Mouse (Mus musculus) 416B (cell line): ENCODE results near the gene A630023A22Rik.
A peak's percentile ranks its signal among the peaks of the same experiment; 100 is the strongest.

Experiments used
- DNase-seq: peaks from one replicate; pipeline ENCODE4 v3.0.0; 2011; ENCODE audit warnings: low read depth

A630023A22Rik gene

DNA sequence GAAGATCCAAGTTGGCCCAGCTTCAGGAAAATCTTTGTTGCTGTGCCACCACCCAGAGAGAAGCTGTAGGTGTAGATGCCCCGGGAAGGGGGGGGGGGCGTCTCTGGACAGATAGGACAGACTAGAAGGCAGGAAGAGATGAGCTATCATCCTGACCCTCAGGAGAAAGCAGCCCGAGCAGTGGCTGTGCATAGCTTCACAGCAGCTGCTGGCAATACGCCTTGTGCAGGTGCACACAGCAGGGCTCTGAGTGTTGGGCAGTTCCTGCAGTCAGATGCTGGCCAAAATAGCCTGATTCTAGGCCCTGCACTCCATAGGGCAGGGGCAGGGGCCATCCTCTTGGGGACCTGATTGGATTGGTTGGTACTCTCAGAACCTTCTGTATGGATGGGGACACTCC is 15.7 kb downstream of the A630023A22Rik start:
- DNase-seq, result no peak

DNA sequence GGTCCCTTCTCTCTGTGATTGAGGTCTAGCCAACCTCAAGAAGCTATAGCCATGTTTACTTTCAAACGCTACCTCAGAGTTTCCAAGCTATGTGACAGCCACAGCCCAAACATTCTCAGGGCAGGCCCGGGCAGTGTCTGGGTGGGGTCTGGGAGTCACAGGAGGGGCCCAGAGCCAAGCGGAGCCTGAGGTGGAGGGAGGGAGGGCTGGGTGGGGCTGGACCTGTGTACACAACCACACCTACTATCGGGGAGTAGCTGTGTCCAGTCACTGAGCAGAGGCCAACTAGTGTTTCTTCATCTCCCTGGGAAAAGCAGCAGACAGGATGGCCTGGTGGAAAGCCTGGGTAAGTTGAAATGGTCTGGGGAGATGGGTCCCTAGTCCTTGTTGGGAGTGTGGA is 16.8 kb downstream of the A630023A22Rik start, which contains the start of gene Anxa8:
Gene Anxa8, plus strand, starts transcription at position 251 of the 400 bp plus-strand sequence.
- no peak for DNase-seq

DNA sequence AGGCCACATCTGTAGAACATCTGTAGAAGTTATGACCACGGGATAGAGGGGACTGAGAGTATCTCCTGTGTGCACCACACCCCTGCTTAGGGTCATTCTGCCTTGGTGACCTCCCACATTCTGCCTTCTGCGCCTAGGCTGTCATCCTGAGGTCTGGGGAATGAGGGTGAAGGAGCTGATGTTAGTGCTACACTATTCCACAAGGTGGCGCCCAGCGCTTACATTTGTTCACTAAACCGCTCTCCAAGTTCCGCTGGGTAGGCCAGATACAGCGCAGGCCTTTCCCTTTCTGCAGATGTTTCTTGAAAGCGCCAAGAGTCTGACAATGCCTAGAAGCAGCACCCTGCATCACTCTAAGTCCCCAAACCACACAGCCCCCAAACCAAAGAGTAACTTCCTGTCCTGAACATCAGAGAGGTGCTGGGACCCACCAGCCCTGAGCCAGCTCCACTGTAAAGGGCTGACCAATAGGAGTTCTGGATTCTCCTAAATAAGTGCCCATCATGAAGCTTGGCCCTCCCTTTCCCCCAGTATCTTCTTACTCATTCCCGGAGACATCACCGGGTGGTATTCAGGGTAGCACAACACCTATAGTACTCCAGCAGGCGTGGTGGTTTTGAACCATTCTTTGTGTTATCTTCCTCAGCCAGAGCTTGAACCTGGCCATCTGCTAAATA is 22.1 kb downstream of the A630023A22Rik start:
- peak; percentile 77 for DNase-seq

DNA sequence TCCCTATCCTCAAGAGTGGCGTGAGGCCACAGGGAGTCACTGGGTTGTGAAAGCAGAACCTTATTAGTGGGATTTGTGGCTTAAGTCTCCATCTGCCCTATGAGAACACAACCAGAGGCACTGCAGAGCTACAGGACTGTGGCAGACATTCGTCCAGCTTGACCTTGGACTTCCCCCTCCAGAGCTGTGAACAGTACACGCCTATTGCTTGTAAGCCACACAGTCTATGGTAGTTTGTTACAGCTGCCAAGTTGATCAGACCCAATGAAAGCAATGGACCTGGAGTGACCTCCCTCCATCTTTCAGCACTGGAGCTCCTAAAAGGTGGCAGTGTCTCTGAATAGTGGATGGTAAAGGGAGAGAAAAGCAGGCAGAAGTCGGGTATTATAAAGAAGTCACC is 24.3 kb downstream of the A630023A22Rik start:
- DNase-seq, result no peak

DNA sequence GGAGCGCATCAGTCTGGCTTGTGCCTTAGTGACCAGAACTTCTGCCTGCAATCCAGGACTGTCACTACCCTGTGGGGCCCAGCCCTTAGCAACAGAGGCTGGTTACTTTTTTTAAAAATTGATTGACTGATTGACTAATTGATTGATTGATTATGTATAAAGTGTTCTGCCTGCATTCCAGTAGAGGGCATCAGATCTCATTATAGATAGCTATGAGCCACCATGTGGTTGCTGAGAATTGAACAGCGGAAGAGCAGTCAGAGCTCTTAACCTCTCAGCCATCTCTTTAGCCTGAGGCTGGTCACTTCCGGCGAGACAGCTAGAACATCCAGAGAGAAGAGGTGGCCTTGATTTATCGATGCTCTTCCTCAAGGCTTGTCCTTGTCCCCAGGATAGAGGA is 25.3 kb downstream of the A630023A22Rik start:
- no peak for DNase-seq

DNA sequence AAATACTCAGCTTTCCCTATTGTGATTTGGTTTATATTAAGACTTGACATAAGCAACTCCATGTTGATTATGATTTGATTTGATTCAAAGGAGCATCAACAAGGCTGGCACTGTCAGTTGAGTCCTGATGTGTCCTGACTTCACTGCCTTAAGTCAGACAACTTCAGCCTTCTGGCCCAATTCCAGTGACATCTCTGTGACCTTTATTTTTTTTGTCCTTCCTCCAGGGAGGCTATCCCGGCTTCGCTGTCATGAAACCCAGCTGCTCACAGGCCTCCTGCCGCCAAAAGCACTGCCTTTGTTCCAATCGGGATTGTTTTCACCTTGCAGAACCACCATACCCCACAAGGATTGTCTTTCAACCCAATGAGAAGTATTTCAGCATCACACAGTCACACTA is 27.2 kb downstream of the A630023A22Rik start:
- DNase-seq, result no peak

DNA sequence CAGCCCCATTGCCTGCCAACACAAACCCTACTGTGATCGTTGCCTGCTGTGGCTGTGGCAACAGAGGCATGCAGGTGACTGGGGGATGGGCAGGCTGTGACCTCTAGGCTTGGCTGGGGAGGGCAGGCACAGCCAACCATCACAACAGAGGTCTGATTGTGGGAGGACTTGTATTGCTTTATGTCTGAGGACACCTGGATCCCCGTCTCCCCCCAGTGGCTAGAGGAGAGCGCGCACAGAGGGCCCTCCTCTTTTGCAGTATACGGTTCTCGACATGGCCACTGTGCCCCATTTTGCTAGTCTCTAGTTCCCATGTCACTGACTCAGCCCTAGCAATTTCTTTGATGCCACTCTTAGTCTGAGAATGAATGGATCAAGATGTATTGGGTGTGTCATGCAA is 30.9 kb downstream of the A630023A22Rik start:
- DNase-seq, result peak; percentile 7

DNA sequence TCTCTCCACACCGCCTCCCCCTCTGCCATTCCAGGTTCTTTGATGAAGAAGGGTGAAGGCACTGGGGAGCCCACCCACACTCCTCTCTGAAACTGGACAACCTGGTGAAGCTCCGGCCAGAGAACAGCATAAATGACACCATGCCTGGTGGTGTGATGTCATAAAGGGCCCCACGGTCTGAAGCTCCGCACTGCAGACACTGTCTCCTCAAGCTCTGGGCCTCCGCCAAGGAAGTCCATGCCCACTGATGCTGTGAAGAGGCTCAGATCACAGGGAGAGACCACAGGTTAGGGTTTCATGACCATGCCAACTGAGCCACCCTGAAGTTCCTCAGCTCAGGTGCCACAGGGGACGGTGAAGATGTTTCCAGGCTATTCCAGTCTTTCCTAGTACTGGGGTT is 50.0 kb downstream of the A630023A22Rik start, which contains the start of gene Antxrl:
Gene Antxrl, plus strand, starts transcription at position 192 of the 400 bp plus-strand sequence.
- DNase-seq, result no peak

DNA sequence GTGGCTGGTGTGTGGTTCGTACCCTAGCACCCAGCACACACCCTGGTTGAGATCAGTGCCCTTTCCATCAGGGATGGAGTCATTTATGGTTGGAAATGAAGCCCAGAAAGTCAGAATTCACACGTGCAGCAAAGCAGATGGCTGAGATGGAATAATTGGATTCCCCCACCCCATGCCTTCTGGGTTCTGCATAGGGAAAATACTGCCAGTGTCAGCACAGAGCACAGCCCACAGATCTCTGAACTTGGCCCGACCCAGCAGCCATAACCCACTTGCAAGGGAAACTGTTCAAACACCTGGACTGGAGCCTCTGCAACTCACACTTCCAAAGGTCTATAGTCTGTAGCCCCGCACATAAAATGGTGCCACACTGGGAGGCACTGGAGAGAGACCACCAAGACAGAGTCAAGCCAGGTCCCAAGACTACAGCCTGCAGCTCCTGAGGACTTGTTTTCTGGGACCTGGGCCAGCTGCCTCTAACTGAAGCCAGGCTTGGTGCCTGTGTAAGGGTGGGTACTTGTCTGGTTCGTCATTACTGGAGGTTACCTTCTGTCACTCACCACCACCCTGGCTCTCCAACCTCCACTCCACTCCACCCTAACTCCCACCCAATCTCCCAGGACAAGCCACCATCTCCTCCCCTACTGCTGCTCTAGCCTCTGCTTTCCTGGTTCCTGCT is 52.3 kb downstream of the A630023A22Rik start:
- no peak for DNase-seq

DNA sequence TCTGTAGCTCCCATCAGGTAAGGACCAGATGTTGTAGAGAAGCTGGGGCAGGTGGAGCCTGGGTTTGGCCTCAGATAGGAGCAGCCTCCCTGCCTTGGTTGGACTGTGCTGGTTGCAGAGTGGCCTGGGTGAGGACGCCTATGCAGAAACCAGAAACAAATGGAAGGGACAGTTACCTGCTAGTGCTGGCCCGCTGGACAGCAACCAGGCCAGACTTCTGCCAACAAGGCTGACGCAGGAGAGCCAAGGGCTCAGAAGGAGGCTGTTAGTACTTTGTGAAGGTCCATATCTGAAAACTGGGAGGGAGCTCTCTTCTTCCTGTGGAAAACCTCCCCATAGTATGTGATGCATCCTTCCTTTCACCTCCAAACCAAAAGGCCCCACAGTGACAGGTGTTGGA is 59.2 kb downstream of the A630023A22Rik start:
- DNase-seq, result no peak

DNA sequence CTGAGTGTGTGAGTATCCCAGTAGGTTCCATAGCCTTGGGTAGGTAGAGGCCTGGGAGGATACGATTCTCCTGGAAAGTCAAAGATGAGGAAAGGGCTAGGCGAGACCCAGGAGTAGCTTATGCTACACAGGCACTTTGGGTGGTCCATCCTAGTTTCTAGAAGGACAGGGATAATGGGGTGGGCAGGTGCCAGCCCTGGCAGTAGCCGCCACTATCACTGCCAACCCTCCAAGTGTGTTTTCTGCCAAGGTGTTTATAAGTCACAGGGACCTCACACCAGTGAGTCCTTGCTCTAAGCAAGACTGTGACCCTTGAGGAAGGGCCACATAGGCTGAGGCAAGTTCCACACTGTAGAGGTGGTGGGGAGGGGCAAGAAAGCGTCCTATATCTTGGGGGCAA is 61.3 kb downstream of the A630023A22Rik start:
- DNase-seq, result no peak

DNA sequence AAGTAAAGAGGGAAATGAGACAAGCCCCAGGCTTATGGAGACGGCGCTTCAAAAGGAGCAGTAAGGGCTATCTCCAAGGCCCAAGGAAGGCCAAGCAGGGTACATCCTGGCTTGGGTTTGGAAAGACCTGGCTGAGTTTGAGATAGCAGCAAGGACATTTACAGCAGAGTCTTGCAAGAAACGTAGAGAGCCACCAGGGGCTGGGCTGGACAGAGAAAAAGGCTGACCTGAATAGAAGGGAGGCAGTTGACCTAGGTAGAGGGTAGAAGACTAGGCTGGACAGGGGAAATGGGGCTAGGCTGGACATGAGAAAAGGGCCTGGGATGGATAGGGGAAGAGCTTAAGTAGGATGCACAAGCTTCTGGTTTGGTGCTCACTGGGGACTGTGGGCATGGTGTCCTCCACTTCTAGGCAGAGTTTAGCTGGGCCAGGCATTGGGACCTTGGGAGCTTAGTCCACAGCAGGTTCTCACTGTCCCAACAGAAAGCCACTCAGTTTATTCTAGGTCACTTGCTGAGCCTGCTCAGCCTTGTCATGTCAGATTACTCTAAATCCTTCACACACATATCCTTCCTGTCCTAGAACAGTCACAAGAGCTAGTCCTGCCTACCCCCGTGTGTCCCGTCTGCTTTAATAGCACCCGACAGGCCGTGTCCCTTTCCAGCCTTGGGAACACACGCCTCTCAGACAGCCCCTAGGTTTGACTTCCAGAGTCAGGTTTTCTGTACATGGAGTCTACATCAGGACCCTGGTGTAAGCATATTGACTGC is 68.5 kb downstream of the A630023A22Rik start:
- no peak for DNase-seq

DNA sequence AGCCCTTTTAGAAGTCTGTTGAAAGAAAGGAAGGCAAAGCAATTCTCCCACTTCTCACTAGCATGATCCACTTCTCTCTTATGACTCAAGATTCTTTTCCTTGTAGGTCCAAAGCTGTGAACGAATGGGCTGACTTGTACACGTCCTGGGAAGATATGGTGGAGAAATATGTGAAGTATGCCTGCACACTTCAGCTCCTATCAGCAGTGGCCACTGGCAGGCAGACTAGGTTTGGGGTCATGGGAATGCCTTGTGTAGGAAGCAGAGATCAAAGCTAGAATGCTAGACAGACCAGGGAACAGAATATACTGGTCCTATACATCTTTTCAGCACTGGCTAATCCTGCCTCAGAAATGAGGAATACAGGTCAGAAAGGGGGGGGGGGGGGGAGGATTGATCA is 75.8 kb downstream of the A630023A22Rik start:
- no peak for DNase-seq

DNA sequence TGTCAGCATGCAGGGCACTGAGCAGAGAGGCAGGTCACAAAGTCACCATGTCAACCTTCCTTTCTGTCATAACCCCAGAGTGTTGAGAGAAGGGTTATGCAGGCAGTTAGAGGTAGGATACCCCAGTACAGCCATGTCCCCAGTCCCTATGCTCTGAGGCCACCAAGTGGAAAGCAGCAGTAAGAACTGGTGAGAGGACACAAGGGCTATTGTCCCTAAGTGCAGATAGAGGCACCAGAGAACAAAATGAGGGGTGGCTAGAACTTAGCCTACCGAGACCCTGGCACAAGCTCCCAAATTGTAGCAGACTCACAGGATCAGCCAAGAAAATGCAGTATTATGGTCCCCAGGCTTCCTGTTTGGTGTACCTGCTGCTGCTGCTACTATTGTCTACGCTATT is 85.6 kb downstream of the A630023A22Rik start:
- no peak for DNase-seq

DNA sequence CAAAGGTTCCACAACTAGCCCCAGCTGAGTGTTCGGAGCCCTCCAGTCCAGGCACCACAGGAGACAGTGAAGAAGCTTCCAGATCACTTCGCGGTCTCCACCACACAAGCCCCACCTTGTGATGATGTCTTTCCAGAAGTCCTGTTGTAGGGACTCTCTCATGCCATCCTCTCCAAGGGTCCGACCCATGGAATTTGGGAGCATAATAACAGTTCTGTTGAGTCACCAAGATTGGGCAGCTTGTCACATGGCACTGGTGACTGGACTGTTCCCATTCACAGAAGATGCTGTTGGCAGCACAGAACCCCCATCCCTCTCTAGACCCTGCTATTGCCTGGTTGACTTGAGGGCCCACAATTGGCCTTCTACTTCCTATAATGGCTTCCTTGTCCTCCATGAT is 86.2 kb downstream of the A630023A22Rik start, which contains the start of gene Gm5460:
Gene Gm5460, plus strand, starts transcription at position 378 of the 400 bp plus-strand sequence.
- no peak for DNase-seq

DNA sequence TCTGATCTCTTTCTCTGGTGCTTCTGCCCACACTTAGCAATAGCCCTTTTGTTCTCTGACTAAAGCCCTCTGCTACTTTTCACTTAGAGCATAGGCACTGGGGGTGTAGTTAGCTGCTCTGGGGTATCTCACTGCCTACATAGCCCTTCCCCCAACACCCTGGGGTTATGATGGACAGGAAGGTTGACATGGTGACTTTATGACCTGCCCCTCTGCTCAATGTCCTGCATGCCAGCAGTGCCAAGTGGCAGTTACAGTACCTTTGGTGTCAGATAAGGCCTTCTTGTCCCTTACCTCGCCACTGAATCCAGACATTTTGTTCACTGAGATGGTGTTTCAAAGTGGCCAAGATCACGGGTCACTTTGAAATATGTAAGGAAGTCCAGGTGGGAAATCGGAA is 87.5 kb downstream of the A630023A22Rik start, which contains the start of gene Gm30083:
Gene Gm30083, minus strand, starts transcription at position 120 of the 400 bp plus-strand sequence.
- DNase-seq, result no peak

DNA sequence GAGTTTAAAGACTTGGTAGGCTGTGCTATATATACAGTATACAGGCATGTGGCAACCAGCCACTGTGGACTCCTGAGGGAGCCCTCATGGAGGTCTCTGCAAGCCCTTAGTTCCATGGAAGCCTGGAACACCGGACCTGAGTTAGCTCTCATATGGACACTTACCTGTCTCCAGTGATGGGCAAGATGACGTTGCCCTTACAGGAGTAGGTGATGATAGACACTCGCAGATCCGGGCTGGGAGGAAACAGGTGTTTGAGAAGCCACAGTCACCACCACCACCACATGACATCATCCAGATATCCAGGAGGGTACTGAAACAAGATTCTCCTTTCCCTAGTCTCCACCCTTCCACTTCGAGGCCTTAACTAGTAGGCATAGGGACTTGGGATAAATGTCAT is 100.2 kb downstream of the A630023A22Rik start:
- no peak for DNase-seq

DNA sequence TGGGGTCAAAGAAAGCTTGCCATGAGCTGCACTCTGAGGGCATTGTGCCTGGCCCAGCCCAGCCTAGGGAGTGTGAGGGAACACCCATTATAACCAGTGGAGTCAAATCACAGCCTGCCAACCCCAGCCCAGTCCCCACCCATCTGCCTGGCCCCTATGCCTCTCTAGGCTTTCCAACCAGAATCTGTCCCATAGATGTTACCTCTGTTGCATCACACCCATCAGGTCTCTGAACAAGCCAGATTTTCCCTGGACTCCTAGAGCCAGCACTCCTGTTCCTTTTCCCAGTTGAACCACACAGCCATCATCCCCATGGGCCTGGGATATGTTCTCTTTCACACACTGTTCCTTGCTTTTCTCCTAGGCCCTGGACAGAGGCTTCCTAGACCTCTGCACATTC is 101.1 kb downstream of the A630023A22Rik start:
- no peak for DNase-seq
